ENCODE assay signal across 11 mouse cellular contexts in genomic region chr3:54156316-54157000, GRCm38 (mm10). TPM values are rescaled to one million over a fixed set of nuclear protein-coding genes. Genes with fewer than 3 reads are reported as not detected.
DNase-seq lines count a peak whose midpoint lies in the region; ATAC-seq and TF ChIP-seq lines count a peak whose summit lies in the region.
"Had no signal": no experiment of that assay in that cellular context is flagged by ENCODE, and none has a peak within 500 bp of the region (broad histone marks: within the 10 kb centered on the region; RNA-seq: fewer than 3 reads in every experiment).

No protein-coding gene starts in this region.

- H3K4me1 ChIP-seq in heart, embryonic 10.5 days, result peaks cover 22% of the 10 kb centered on the region
- H3K4me1 ChIP-seq in forebrain, embryonic 15.5 days, result peaks cover 22% of the 10 kb centered on the region
- peaks cover 9% of the 10 kb centered on the region for H3K4me1 ChIP-seq in limb, embryonic 11.5 days (ENCODE audit: control insufficient read depth, insufficient read depth, low read length)
- H3K4me1 ChIP-seq in cerebellum, adult 2 months (ENCODE audit: control insufficient read depth, insufficient read depth, low read length), result no peaks in the 10 kb centered on the region

- ATAC-seq in forebrain, embryonic 15.5 days (replicated peaks), result peak; percentile 51
- ATAC-seq in limb, embryonic 11.5 days (ENCODE audit: insufficient number of reproducible peaks, low FRiP score, low TSS enrichment, low read depth), result no peak

- DNase-seq in heart, embryonic 10.5 days (ENCODE audit: low spot score), result no peak
- DNase-seq in heart, adult 8-10 months (ENCODE audit: low spot score), result no peak
- DNase-seq in ES-CJ7 (ENCODE audit: low read depth, low spot score), result peak; percentile 15
- peak; percentile 56 for DNase-seq in limb, embryonic 11.5 days (ENCODE audit: low spot score)
- DNase-seq in retina, embryonic 14.5 days (ENCODE audit: low spot score), result peak; percentile 32
- DNase-seq in spleen, adult 18-20 months, result no peak
- DNase-seq in cerebellum, adult 2 months, result no peak

- H3K36me3 ChIP-seq in heart, embryonic 10.5 days, result no peaks in the 10 kb centered on the region
- no peaks in the 10 kb centered on the region for H3K36me3 ChIP-seq in forebrain, embryonic 15.5 days
- H3K36me3 ChIP-seq in limb, embryonic 11.5 days (ENCODE audit: control insufficient read depth, insufficient read depth, low read length), result no peaks in the 10 kb centered on the region

- under 1% methylated on average over 28 of the region's 28 CpGs for WGBS in heart, embryonic 10.5 days
- WGBS in forebrain, embryonic 15.5 days, result under 1% methylated on average over 28 of the region's 28 CpGs
- under 1% methylated on average over 28 of the region's 28 CpGs for WGBS in limb, embryonic 11.5 days
- under 1% methylated on average over 28 of the region's 28 CpGs for WGBS in cerebellum, adult 2 months

- peak overlapping the region; percentile 66 for H3K4me3 ChIP-seq in heart, embryonic 10.5 days
- H3K4me3 ChIP-seq in forebrain, embryonic 15.5 days, result peak overlapping the region; percentile 69
- peak overlapping the region; percentile 39 for H3K4me3 ChIP-seq in limb, embryonic 11.5 days (ENCODE audit: low read depth, low read length)
- H3K4me3 ChIP-seq in cerebellum, adult 2 months (replicated peaks; ENCODE audit: insufficient read depth, low read depth, low read length), result no peak overlapping the region
- H3K4me3 ChIP-seq: erythroblast, embryonic 14.5 days; myocyte had no signal

- H3K9ac ChIP-seq in forebrain, embryonic 15.5 days (replicated peaks), result peak overlapping the region; percentile 59
- H3K9ac ChIP-seq in limb, embryonic 11.5 days (ENCODE audit: low read length), result peak overlapping the region; percentile 27; the same call in 1 of the 2 replicates

- no peak for TF ChIP-seq CTCF in cerebellum, adult 2 months (IDR thresholded peaks at IDR 0.05; ENCODE audit: borderline replicate concordance, insufficient read depth, low read depth, low read length)

- no peak for TF ChIP-seq POLR2A in cerebellum, adult 2 months (IDR thresholded peaks at IDR 0.05; ENCODE audit: borderline replicate concordance, insufficient read depth, low read length)

- no peak overlapping the region for H3K27ac ChIP-seq in heart, embryonic 10.5 days
- peak overlapping the region; percentile 59 for H3K27ac ChIP-seq in forebrain, embryonic 15.5 days (replicated peaks)
- H3K27ac ChIP-seq in limb, embryonic 11.5 days (replicated peaks; ENCODE audit: low read depth, low read length), result no peak overlapping the region
- no peak overlapping the region for H3K27ac ChIP-seq in cerebellum, adult 2 months (ENCODE audit: insufficient read depth, low read length)

- H3K27me3 ChIP-seq in heart, embryonic 10.5 days (ENCODE audit: insufficient read depth, poor library complexity, severe bottlenecking), result peaks cover 33% of the 10 kb centered on the region
- H3K27me3 ChIP-seq in forebrain, embryonic 15.5 days, result peaks cover 8% of the 10 kb centered on the region; the same call in 1 of the 2 replicates
- H3K27me3 ChIP-seq in limb, embryonic 11.5 days (ENCODE audit: control insufficient read depth, insufficient read depth, low read length), result peaks cover 21% of the 10 kb centered on the region
- H3K27me3 ChIP-seq in cerebellum, adult 2 months (ENCODE audit: control insufficient read depth, insufficient read depth, low read length), result no peaks in the 10 kb centered on the region

- H3K4me2 ChIP-seq in forebrain, embryonic 15.5 days (replicated peaks), result peak overlapping the region; percentile 99
- H3K4me2 ChIP-seq in limb, embryonic 11.5 days (ENCODE audit: low read depth, severe bottlenecking), result peak overlapping the region; percentile 98

- H3K9me3 ChIP-seq in heart, embryonic 10.5 days, result no peaks in the 10 kb centered on the region
- no peaks in the 10 kb centered on the region for H3K9me3 ChIP-seq in forebrain, embryonic 15.5 days
- H3K9me3 ChIP-seq in limb, embryonic 11.5 days (ENCODE audit: control insufficient read depth, low read length), result no peaks in the 10 kb centered on the region

RNA-seq across cellular contexts. Expression of gene Trpc4, which starts 0.6 kb away (rescaled TPM):
- polyA plus RNA-seq in heart, embryonic 10.5 days (2016; fragmentation: Nextera tagmentation; extraction: Ambion mirVana), result 0.10 and 0.29 TPM in 2 replicates
- total RNA-seq in heart, adult 8-10 months (2022), result under 1 TPM in 2 of 4 experiments, not detected in 2; 0.11 to 0.28 TPM
- 11.6 and 13.2 TPM in 2 replicates for polyA plus RNA-seq in forebrain, embryonic 15.5 days (2015; fragmentation: Nextera tagmentation; extraction: Ambion mirVana)
- 0.41 and 0.65 TPM in 2 replicates for polyA plus RNA-seq in limb, embryonic 11.5 days (2014; fragmentation: Nextera tagmentation; extraction: Ambion mirVana)
- polyA plus RNA-seq in cerebellum, adult 2 months (2012; rRNA removed), result 1.8 and 1.9 TPM in 2 replicates
- polyA plus RNA-seq: C2C12; erythroblast, embryonic 14.5 days; myocyte had no signal

Comparison
In these comparisons a context has a peak if more than half of its experiments do, and no peak if none do; other contexts are left out.
1. DNase-seq: peak in ES-CJ7 (single experiment), limb, embryonic 11.5 days (single experiment) and retina, embryonic 14.5 days (single experiment); none in heart, embryonic 10.5 days (single experiment), heart, adult 8-10 months (single experiment), spleen, adult 18-20 months (0 of 2) and cerebellum, adult 2 months (0 of 2).